Mouse (Mus musculus) cortical plate, adult 2 months (tissue): ENCODE results near the gene Slc9a5.

Experiments used
- CTCF ChIP-seq: fragments of 200-500 bp; IDR thresholded peaks from 2 replicates; pipeline ENCODE4 v1.5.1; 2011; ENCODE audit warnings: mild to moderate bottlenecking, control low read depth, low read length; ENCODE audit not compliant: insufficient read depth; ENCODE audit errors: extremely low read depth
- POLR2A ChIP-seq: fragments of 200-500 bp; IDR thresholded peaks from 2 replicates; pipeline ENCODE4 v1.6.1; 2011; ENCODE audit warnings: mild to moderate bottlenecking, low read length, control low read depth; ENCODE audit not compliant: insufficient read depth; ENCODE audit errors: extremely low read depth

DNA sequence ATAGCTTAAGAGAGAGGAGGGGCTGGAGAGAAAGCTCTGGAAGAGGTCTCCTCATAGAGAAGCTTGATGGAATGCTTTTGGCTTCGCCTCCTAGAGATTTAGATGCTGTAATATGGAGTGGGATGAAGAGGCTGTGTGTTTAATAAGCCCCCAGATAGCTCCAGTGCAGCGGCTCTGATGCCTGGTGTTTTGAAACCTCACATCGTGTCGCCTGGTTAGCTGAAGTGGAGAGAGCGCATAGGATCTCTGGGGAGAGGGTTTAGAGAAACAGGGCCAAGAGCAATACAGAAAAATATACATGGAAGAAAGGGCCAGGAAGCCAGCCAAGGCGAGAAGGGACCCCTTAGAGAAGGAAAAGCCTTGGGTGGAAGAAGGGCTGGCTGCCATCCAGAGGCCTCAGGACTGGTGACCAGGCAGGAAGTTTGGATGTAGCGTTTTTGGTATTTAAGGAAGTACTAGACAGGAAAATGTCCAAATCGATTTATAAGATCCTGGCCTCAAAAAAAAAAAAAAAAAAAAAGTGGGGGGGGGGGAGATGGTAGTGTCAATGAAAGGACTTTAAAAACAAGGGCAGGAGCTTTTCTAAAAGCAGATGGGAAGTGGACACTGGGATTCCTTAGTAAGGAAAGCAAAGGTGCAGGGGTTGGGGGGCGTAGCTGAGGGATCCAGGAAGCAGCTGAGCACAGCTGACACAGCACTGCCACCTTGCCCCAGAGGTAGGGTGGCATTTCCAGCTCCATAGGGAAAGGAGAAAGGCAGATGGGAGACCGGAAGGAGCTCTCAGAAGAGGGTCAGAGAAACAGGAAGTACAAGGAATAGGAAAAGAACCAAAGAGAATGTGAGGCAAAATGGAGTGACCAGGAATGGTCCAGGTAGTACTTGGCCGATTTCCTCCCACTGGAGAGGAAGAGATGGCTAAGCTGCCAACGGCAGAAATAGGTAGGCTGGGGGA, 13.4 kb downstream of the Slc9a5 start:
- TF ChIP-seq POLR2A (no peak), CTCF (no peak)
